Mouse (Mus musculus): ENCODE results near the gene Mical2. TPM values are rescaled to one million over a fixed set of nuclear protein-coding genes. Genes with fewer than 3 reads are reported as not detected.
A peak's percentile ranks its signal among the peaks of the same experiment; 100 is the strongest.

Gene Mical2
- polyA plus RNA-seq, 1 experiment from 2014 or later, result 15.3 TPM

DNA sequence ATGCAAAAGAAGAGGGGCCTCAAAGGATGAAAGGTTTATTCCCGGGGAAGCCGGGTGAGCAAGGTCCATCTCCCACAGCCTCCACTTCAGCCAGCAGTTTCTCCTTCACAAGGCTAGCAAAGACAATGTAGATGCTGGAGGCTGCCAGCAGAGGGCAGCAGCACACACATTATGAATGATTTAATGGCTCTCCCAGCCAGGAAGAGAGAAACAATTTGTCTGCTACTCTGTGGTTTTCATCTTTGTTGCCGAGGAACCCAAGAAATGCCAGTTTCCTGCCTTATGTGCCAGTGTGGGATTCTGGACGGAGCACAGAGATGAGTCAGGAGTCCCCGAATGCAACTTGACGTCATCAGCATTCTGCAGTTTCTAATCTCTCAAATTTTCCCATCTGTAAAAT, 174.5 kb downstream of the Mical2 start:
- Histone ChIP-seq H3K4me1 (ENCODE audit: insufficient read depth) (no peaks in the 10 kb centered on the region), H3K9me3 (ENCODE audit: low read depth, low read length) (no peaks in the 10 kb centered on the region), H3K27me3 (ENCODE audit: insufficient read depth, low read length) (no peaks in the 10 kb centered on the region), H3K9ac (no peak overlapping the region), H3K36me3 (ENCODE audit: insufficient read depth) (no peaks in the 10 kb centered on the region), H3K27ac (ENCODE audit: low read depth) (no peak overlapping the region), H3K4me3 (ENCODE audit: low read depth, low read length) (no peak overlapping the region), H3K4me2 (no peak overlapping the region)
- WGBS, result 41% methylated on average over 6 of the region's 6 CpGs
- ATAC-seq (ENCODE audit: insufficient read depth) (peak; percentile 21; the same call in 1 of the 2 replicates), DNase-seq (peak; percentile 96)
- TF ChIP-seq CTCF (IDR thresholded peaks at IDR 0.05; ENCODE audit: low read depth), result peak; percentile 95

DNA sequence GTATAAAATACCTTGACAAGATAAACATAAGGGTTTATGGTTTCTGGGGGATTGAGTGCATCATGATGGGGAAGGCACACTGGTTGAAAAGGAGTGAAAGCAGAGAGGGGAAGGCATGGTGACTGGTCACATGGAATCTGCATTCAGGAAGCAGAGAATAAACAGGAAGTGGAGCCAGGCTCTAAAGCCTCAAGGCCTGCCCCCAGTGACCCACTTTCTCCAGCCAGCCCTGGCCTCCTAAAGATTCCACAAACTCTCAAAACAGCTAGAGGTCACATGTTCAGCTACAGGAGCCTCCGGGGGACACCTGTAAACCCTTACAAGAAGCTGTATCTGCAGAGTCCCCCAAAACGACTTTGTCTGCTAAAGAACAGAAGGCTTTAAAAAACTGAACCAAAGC, 179.4 kb downstream of the Mical2 start:
- no peak for TF ChIP-seq CTCF (IDR thresholded peaks at IDR 0.05; ENCODE audit: low read depth)
- no peaks in the 10 kb centered on the region for H3K27me3 ChIP-seq (ENCODE audit: insufficient read depth, low read length)
- H3K9me3 ChIP-seq (ENCODE audit: low read depth, low read length), result no peaks in the 10 kb centered on the region
- DNase-seq, result peak; percentile 45
- H3K4me1 ChIP-seq (ENCODE audit: insufficient read depth), result no peaks in the 10 kb centered on the region
- no peak overlapping the region for H3K4me3 ChIP-seq (ENCODE audit: low read depth, low read length)
- no peak overlapping the region for H3K27ac ChIP-seq (ENCODE audit: low read depth)
- H3K9ac ChIP-seq, result no peak overlapping the region
- no peak for ATAC-seq (ENCODE audit: insufficient read depth)
- H3K4me2 ChIP-seq, result no peak overlapping the region
- no peaks in the 10 kb centered on the region for H3K36me3 ChIP-seq (ENCODE audit: insufficient read depth)
- 44% methylated on average over 2 of the region's 2 CpGs for WGBS

GRCm38 (mm10) chr7:112405578-112405977, 179.9 kb downstream of the Mical2 start:
- Histone ChIP-seq H3K27me3 (ENCODE audit: insufficient read depth, low read length) (no peaks in the 10 kb centered on the region), H3K4me1 (ENCODE audit: insufficient read depth) (no peaks in the 10 kb centered on the region), H3K27ac (ENCODE audit: low read depth) (no peak overlapping the region), H3K4me3 (ENCODE audit: low read depth, low read length) (no peak overlapping the region), H3K36me3 (ENCODE audit: insufficient read depth) (no peaks in the 10 kb centered on the region), H3K4me2 (no peak overlapping the region), H3K9me3 (ENCODE audit: low read depth, low read length) (no peaks in the 10 kb centered on the region), H3K9ac (no peak overlapping the region)
- 61% methylated on average over 8 of the region's 8 CpGs for WGBS
- no peak for TF ChIP-seq CTCF (IDR thresholded peaks at IDR 0.05; ENCODE audit: low read depth)
- DNase-seq (no peak), ATAC-seq (ENCODE audit: insufficient read depth) (no peak)

DNA sequence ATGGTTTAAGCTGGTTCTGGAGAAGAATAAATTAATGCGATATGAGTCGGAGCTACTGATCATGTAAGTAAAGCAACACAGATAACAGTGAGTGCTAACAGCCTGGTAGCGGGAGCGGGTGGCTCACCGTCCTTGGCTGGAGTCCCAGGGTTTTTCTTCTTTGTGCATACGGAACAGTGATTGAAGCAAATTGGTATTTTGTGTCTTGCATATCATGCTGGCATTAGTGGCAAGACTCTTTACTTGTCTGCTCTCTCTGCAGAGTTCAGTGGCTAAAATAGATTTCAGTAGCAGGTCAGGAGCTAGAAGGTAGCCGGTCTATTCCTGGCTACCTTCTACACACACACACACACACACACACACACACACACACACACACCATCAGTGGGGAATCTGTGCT, 181.9 kb downstream of the Mical2 start:
- ATAC-seq (ENCODE audit: insufficient read depth), result no peak
- H3K36me3 ChIP-seq (ENCODE audit: insufficient read depth), result no peaks in the 10 kb centered on the region
- no peaks in the 10 kb centered on the region for H3K9me3 ChIP-seq (ENCODE audit: low read depth, low read length)
- peak; percentile 33 for DNase-seq
- no peak overlapping the region for H3K4me2 ChIP-seq
- no peak for TF ChIP-seq CTCF (IDR thresholded peaks at IDR 0.05; ENCODE audit: low read depth)
- H3K27ac ChIP-seq (ENCODE audit: low read depth), result no peak overlapping the region
- no peak overlapping the region for H3K4me3 ChIP-seq (ENCODE audit: low read depth, low read length)
- no peak overlapping the region for H3K9ac ChIP-seq
- no peaks in the 10 kb centered on the region for H3K27me3 ChIP-seq (ENCODE audit: insufficient read depth, low read length)
- H3K4me1 ChIP-seq (ENCODE audit: insufficient read depth), result no peaks in the 10 kb centered on the region
- 43% methylated on average over 7 of the region's 7 CpGs for WGBS

GRCm38 (mm10) chr7:112409991-112410390, 184.3 kb downstream of the Mical2 start:
- H3K36me3 ChIP-seq (ENCODE audit: insufficient read depth), result no peaks in the 10 kb centered on the region
- no peak for TF ChIP-seq CTCF (IDR thresholded peaks at IDR 0.05; ENCODE audit: low read depth)
- H3K9me3 ChIP-seq (ENCODE audit: low read depth, low read length), result no peaks in the 10 kb centered on the region
- ATAC-seq (ENCODE audit: insufficient read depth) (no peak), DNase-seq (no peak)
- no peak overlapping the region for H3K27ac ChIP-seq (ENCODE audit: low read depth)
- H3K4me1 ChIP-seq (ENCODE audit: insufficient read depth), result no peaks in the 10 kb centered on the region
- H3K9ac ChIP-seq, result no peak overlapping the region
- no peaks in the 10 kb centered on the region for H3K27me3 ChIP-seq (ENCODE audit: insufficient read depth, low read length)
- H3K4me3 ChIP-seq (ENCODE audit: low read depth, low read length), result no peak overlapping the region
- WGBS, result 81% methylated on average over 3 of the region's 3 CpGs
- no peak overlapping the region for H3K4me2 ChIP-seq

DNA sequence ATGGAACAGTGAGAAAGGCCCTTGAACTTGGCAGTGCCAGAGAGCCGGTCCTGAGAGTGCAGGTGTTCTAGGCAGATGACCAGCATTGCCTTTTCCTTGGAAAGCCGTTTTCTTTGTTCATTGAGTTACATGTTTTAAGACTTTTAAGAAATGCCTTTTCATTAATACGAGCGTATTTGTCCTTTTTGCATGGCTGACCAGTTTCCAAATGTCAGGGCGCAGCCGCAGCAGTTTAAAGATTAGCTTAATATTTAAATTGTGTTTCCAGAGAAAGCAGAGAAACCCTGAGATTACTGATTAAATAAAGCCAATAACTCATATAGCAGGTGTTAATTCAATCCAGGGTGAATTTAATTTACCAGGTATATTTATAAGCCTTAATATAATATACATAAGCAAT, 187.6 kb downstream of the Mical2 start:
- Histone ChIP-seq H3K9me3 (ENCODE audit: low read depth, low read length) (no peaks in the 10 kb centered on the region), H3K9ac (no peak overlapping the region), H3K4me3 (ENCODE audit: low read depth, low read length) (no peak overlapping the region), H3K36me3 (ENCODE audit: insufficient read depth) (no peaks in the 10 kb centered on the region), H3K27me3 (ENCODE audit: insufficient read depth, low read length) (no peaks in the 10 kb centered on the region), H3K27ac (ENCODE audit: low read depth) (no peak overlapping the region), H3K4me2 (no peak overlapping the region), H3K4me1 (ENCODE audit: insufficient read depth) (peaks cover 13% of the 10 kb centered on the region)
- TF ChIP-seq CTCF (IDR thresholded peaks at IDR 0.05; ENCODE audit: low read depth), result no peak
- no peak for DNase-seq
- WGBS, result 77% methylated on average over 6 of the region's 6 CpGs
- no peak for ATAC-seq (ENCODE audit: insufficient read depth)

- no peaks in the 10 kb centered on the region for H3K27me3 ChIP-seq (ENCODE audit: insufficient read depth, low read length)
- WGBS, result 16% methylated on average over 14 of the region's 14 CpGs
- no peak for ATAC-seq (ENCODE audit: insufficient read depth)
Observed at GRCm38 (mm10) chr7:112416058-112416526, 190.4 kb downstream of the Mical2 start.

More at GRCm38 (mm10) chr7:112416058-112416526, 190.4 kb downstream of the Mical2 start:
- DNase-seq, result no peak
- peak overlapping the region; percentile 31; the same call in 1 of the 2 replicates for H3K4me2 ChIP-seq
- H3K4me1 ChIP-seq (ENCODE audit: insufficient read depth), result peaks cover 13% of the 10 kb centered on the region
- no peak for TF ChIP-seq CTCF (IDR thresholded peaks at IDR 0.05; ENCODE audit: low read depth)
- H3K9ac ChIP-seq, result no peak overlapping the region
- H3K27ac ChIP-seq (ENCODE audit: low read depth), result peak overlapping the region; percentile 33; the same call in 1 of the 2 replicates
- no peaks in the 10 kb centered on the region for H3K36me3 ChIP-seq (ENCODE audit: insufficient read depth)
- no peak overlapping the region for H3K4me3 ChIP-seq (ENCODE audit: low read depth, low read length)
- no peaks in the 10 kb centered on the region for H3K9me3 ChIP-seq (ENCODE audit: low read depth, low read length)

Measured in lung, embryonic 14.5 days (tissue).